Mouse (Mus musculus) fat pad, adult 2 months (tissue): ENCODE data around the gene Gm6882.
"Not testable (repeated sequence)": the region's sequence is repeated elsewhere in the genome, so short reads cannot be mapped to it uniquely, and the experiment has no call there.

Experiments
- DNase-seq: peaks from one replicate; pipeline ENCODE4 v3.0.0-alpha.2; 2011; ENCODE audit warnings: low read depth, low spot score; ENCODE audit errors: extremely low read depth

Gene Gm6882

GRCm38 (mm10) chr7:21432645-21433044 is at the start of gene Gm6882:
TSS of gene Gm6882 (minus strand) at chr7:21432745.
- not testable (repeated sequence) for DNase-seq
